Mouse (Mus musculus): ENCODE measurements at regions not wholly inside any gene's neighbourhood (a gene's known extent, or its start where the extent isn't known, plus 50 kb on each side); places are given as distances from the start of the nearest gene placed in this dataset.

DNA sequence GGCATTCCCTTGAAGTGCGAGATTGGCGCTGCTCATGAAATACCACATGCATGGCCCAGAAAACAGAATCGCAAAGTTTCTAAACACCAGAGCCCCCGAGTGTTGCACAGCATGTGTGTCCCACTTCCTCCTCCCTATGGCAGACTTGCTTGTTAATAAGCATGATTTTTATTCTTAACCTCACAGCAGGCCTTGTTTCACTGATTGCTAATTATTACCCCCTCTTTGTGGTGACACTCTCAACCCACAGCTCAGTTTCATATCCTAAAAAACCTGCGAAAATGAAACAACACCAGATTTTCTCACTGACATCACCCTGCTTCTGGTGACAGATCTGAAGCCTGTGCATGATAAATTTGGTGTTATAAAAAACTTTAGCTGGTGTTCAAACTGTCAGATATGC is 1319.3 kb upstream of the Gm7489 start:
- no peak for DNase-seq (ENCODE audit: low read depth, low spot score)

- DNase-seq (ENCODE audit: low read depth, low spot score), result no peak
Observed at GRCm38 (mm10) chr15:52570256-52570655, 1314.5 kb upstream of the Gm7489 start.

GRCm38 (mm10) chr15:52577614-52578013 is 1307.1 kb upstream of the Gm7489 start:
- DNase-seq (ENCODE audit: low read depth, low spot score), result no peak

- DNase-seq (ENCODE audit: low read depth, low spot score), result no peak
Observed at GRCm38 (mm10) chr15:52589391-52589790, 1295.3 kb upstream of the Gm7489 start.

GRCm38 (mm10) chr15:52599511-52599910 is 1285.2 kb upstream of the Gm7489 start:
- DNase-seq (ENCODE audit: low read depth, low spot score), result no peak

GRCm38 (mm10) chr15:52599957-52600356 is 1284.7 kb upstream of the Gm7489 start:
- no peak for DNase-seq (ENCODE audit: low read depth, low spot score)

GRCm38 (mm10) chr15:52639790-52640189 is 1244.9 kb upstream of the Gm7489 start:
- no peak for DNase-seq (ENCODE audit: low read depth, low spot score)

DNA sequence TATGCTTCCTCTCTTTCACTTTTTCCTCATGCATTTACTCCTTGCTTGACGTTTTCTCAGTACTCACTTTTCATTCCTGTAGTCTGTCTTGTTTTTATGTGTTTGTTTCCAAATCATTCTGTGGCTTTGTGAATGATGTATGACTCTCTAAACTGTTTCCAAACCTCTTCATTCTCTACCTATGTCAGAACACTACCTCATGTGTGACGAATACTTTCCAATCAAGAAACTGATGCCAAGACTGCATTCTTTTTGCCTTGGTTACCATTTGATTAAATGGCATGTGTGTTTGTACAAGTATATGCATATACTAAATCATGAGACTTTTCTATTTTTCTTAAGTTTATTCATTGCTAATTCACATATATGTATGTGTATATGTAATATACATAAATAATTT is 1238.7 kb upstream of the Gm7489 start:
- no peak for DNase-seq (ENCODE audit: low read depth, low spot score)

GRCm38 (mm10) chr15:52657916-52658315 is 1226.8 kb upstream of the Gm7489 start:
- DNase-seq (ENCODE audit: low read depth, low spot score), result no peak

Measured in mesoderm, embryonic 11.5 days (tissue).